Mouse (Mus musculus) heart, adult 2 months (tissue): ENCODE measurements around the gene Phactr2. TPM values are rescaled to one million over a fixed set of nuclear protein-coding genes. Genes with fewer than 3 reads are reported as not detected.

Experiments used
- DNase-seq, 2 experiments: peaks; one replicate each; pipeline ENCODE4 v3.0.0; 2021
- H3K27ac ChIP-seq: fragments of 200-600 bp; 2 replicates; pipeline ENCODE4 v1.8.1; 2022
- H3K27me3 ChIP-seq: fragments of 200-500 bp; 2 replicates; pipeline ENCODE4 v1.6.1; 2012; ENCODE audit warnings: mild to moderate bottlenecking, low read length, inconsistent platforms, mixed read lengths; ENCODE audit not compliant: control insufficient read depth, insufficient read depth
- H3K36me3 ChIP-seq: fragments of 200-500 bp; 2 replicates; pipeline ENCODE4 v1.6.1; 2012; ENCODE audit warnings: low read length, inconsistent platforms; ENCODE audit not compliant: control insufficient read depth, insufficient read depth
- H3K4me1 ChIP-seq: fragments of 200-500 bp; 2 replicates; pipeline ENCODE4 v1.6.1; 2011; ENCODE audit warnings: low read length; ENCODE audit not compliant: control insufficient read depth, insufficient read depth
- H3K4me3 ChIP-seq: fragments of 200-600 bp; 2 replicates; pipeline ENCODE4 v1.8.1; 2022
- H3K79me2 ChIP-seq: fragments of 200-500 bp; replicated peaks from 2 replicates; pipeline ENCODE4 v1.6.1; 2012; ENCODE audit warnings: mild to moderate bottlenecking, inconsistent platforms, low read length, moderate library complexity, mixed read lengths; ENCODE audit not compliant: control insufficient read depth, insufficient read depth
- H3K9ac ChIP-seq: fragments of 200-500 bp; 2 replicates; pipeline ENCODE4 v1.6.1; 2012; ENCODE audit warnings: low read depth, mild to moderate bottlenecking, control low read depth, inconsistent platforms, low read length, mixed read lengths
- CTCF ChIP-seq: fragments of 200-600 bp; IDR thresholded peaks from 2 replicates; pipeline ENCODE4 v1.8.1; 2022; ENCODE audit warnings: antibody characterized with exemption, mild to moderate bottlenecking, moderate library complexity
- EP300 ChIP-seq: fragments of 200-500 bp; IDR thresholded peaks from 2 replicates; pipeline ENCODE4 v1.6.1; 2011; ENCODE audit warnings: low read depth, low read length, control low read depth; ENCODE audit not compliant: insufficient read depth
- POLR2A ChIP-seq: fragments of 200-500 bp; IDR thresholded peaks from 2 replicates; pipeline ENCODE4 v1.6.1; 2011; ENCODE audit warnings: mild to moderate bottlenecking, low read depth, low read length, control low read depth; ENCODE audit not compliant: insufficient read depth
- WGBS: fragments of 180-500 bp; shearing (Covaris S2); methylation state at CpG from one replicate; pipeline ENCODE4 v1.1.7; 2018; 5-methylcytosine and 5-hydroxymethylcytosine counted together
- intact Hi-C: fragments of 180-260 bp; cut with DNase I; formaldehyde crosslinking; loops from one replicate; pipeline ENCODE4 v1.15.1; 2025
- polyA plus RNA-seq: library from polyadenylated mRNA; depleted of rRNA; stranded (reverse); fragments of >200 nt; gene quantifications from 2 replicates; pipeline ENCODE4 v1.2.3, GENCODE M21; 2012
- total RNA-seq, 2 experiments: library from RNA; stranded (reverse); gene quantifications; 2 replicates each; pipeline ENCODE4 v1.2.3; 2021

The Phactr2 gene
- total and polyA plus RNA-seq, 3 experiments, result 15.2 to 49.3 (median 47.7) TPM

DNA sequence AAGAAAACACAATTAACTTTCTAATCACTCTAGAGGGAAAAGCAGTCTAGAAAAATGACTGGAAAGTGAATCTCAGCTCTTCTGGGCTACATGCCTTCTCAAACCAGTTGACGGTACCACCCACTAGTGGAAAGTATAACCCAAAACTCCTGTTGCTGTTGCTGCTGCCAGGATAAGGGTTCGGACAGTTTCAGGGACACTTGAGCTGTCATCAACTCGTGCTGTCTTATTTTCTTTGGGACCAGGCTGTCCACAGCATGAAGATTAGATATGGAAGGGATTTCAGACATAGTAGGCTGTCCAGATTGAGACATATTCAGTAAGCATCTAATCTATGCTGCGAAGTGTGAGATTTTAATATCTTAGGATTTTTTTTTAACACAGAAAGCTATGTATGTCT is 199.5 kb downstream of the Phactr2 start:
- Histone ChIP-seq H3K4me3 (no peak overlapping the region), H3K27me3 (no peaks in the 10 kb centered on the region), H3K9ac (no peak overlapping the region), H3K27ac (peak overlapping the region; percentile 31), H3K36me3 (peaks cover 12% of the 10 kb centered on the region), H3K4me1 (peaks cover 5% of the 10 kb centered on the region), H3K79me2 (peaks cover 2% of the 10 kb centered on the region; the same call in 1 of the 2 replicates)
- DNase-seq, result peak in 1 of 2 experiments; percentile 50
- 46% methylated on average over 4 of the region's 4 CpGs for WGBS
- intact Hi-C loops, result no loop called here
- TF ChIP-seq EP300 (0 out of 2 replicates have a peak, but pooled peaks have one; percentile 60), CTCF (no peak)

- no peak overlapping the region for H3K4me3 ChIP-seq
- WGBS, result 92% methylated on average over 1 of the region's 1 CpGs
- no peak overlapping the region for H3K27ac ChIP-seq
- peaks cover 5% of the 10 kb centered on the region for H3K4me1 ChIP-seq
- H3K9ac ChIP-seq, result no peak overlapping the region
- H3K79me2 ChIP-seq, result peaks cover 2% of the 10 kb centered on the region; the same call in 1 of the 2 replicates
- peaks cover 12% of the 10 kb centered on the region for H3K36me3 ChIP-seq
- TF ChIP-seq EP300, result no peak
- TF ChIP-seq POLR2A, result no peak
- no peak for TF ChIP-seq CTCF
- no peak for DNase-seq
- no peaks in the 10 kb centered on the region for H3K27me3 ChIP-seq
- intact Hi-C loops, result no loop called here
These were observed 200.5 kb downstream of the Phactr2 start for GRCm38 (mm10) chr10:13273756-13274155.

DNA sequence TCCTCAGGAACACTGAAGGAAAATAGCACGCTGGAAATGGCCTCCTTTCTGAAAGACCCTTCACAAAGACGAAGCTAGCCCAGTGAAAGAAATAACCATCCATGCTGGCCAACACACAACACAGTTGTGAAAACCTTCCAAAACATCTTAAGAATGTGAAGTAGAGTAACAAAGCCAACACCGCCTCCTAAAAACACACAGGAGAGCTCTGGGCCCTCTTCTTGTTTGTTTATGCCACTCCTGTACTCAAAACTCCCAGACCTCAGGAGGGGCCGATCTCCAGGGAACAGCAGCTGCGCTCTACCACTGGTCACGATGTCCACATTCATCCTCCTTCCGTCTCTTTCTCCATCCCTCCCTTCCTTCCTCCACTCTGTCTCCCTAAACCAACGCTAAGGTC is 202.5 kb downstream of the Phactr2 start:
- Histone ChIP-seq H3K27ac (no peak overlapping the region), H3K79me2 (peaks cover 2% of the 10 kb centered on the region; the same call in 1 of the 2 replicates), H3K36me3 (peaks cover 6% of the 10 kb centered on the region), H3K27me3 (no peaks in the 10 kb centered on the region), H3K9ac (no peak overlapping the region), H3K4me3 (no peak overlapping the region), H3K4me1 (peaks cover 4% of the 10 kb centered on the region)
- 82% methylated on average over 8 of the region's 8 CpGs for WGBS
- no peak for DNase-seq
- intact Hi-C loops, result no loop called here
- TF ChIP-seq CTCF, result no peak
- TF ChIP-seq EP300, result no peak
- TF ChIP-seq POLR2A, result no peak

- no peak for TF ChIP-seq EP300
- no peak for TF ChIP-seq CTCF
- TF ChIP-seq POLR2A, result no peak
- 83% methylated on average over 7 of the region's 7 CpGs for WGBS
- H3K27me3 ChIP-seq, result no peaks in the 10 kb centered on the region
- peaks cover 6% of the 10 kb centered on the region for H3K36me3 ChIP-seq
- H3K9ac ChIP-seq, result no peak overlapping the region
- intact Hi-C loops, result no loop called here
- peaks cover 4% of the 10 kb centered on the region; the same call in 1 of the 2 replicates for H3K4me1 ChIP-seq
- peaks cover 2% of the 10 kb centered on the region; the same call in 1 of the 2 replicates for H3K79me2 ChIP-seq
- H3K4me3 ChIP-seq, result no peak overlapping the region
- no peak overlapping the region for H3K27ac ChIP-seq
- no peak for DNase-seq
These were observed 203.1 kb downstream of the Phactr2 start for GRCm38 (mm10) chr10:13271099-13271498.

- H3K27me3 ChIP-seq, result no peaks in the 10 kb centered on the region
- no peak for DNase-seq
- peaks cover 4% of the 10 kb centered on the region; the same call in 1 of the 2 replicates for H3K4me1 ChIP-seq
- TF ChIP-seq EP300, result no peak
- no peak for TF ChIP-seq CTCF
- TF ChIP-seq POLR2A, result no peak
- no peak overlapping the region for H3K27ac ChIP-seq
- H3K4me3 ChIP-seq, result no peak overlapping the region
- WGBS, result 82% methylated on average over 7 of the region's 7 CpGs
- peaks cover 2% of the 10 kb centered on the region; the same call in 1 of the 2 replicates for H3K79me2 ChIP-seq
- H3K36me3 ChIP-seq, result peaks cover 4% of the 10 kb centered on the region
- H3K9ac ChIP-seq, result no peak overlapping the region
- intact Hi-C loops, result no loop called here
These were observed 203.9 kb downstream of the Phactr2 start for GRCm38 (mm10) chr10:13270270-13270669.

GRCm38 (mm10) chr10:13259251-13259650 is 215.0 kb downstream of the Phactr2 start:
- H3K27ac ChIP-seq, result no peak overlapping the region
- H3K79me2 ChIP-seq, result peaks cover 3% of the 10 kb centered on the region; the same call in 1 of the 2 replicates
- H3K36me3 ChIP-seq, result no peaks in the 10 kb centered on the region
- no peak overlapping the region for H3K9ac ChIP-seq
- H3K27me3 ChIP-seq, result no peaks in the 10 kb centered on the region
- intact Hi-C loops, result no loop called here
- H3K4me3 ChIP-seq, result no peak overlapping the region
- DNase-seq, result no peak
- peaks cover 1% of the 10 kb centered on the region; the same call in 1 of the 2 replicates for H3K4me1 ChIP-seq
- WGBS, result 88% methylated on average over 3 of the region's 3 CpGs
- TF ChIP-seq EP300 (no peak), CTCF (no peak), POLR2A (no peak)
